Mouse (Mus musculus): ENCODE measurements around the gene Zkscan4. TPM values are rescaled to one million over a fixed set of nuclear protein-coding genes. Genes with fewer than 3 reads are reported as not detected.
"Not testable (repeated sequence)": the region's sequence is repeated elsewhere in the genome, so short reads cannot be mapped to it uniquely, and the experiment has no call there.

The Zkscan4 gene
- polyA plus RNA-seq, 1 experiment = 0.56 TPM

GRCm38 (mm10) chr13:21453042-21453441, 25.7 kb upstream of the Zkscan4 start:
- Histone ChIP-seq H3K27ac (ENCODE audit: insufficient read depth, low read depth, low read length) (peak overlapping the region; percentile 96), H3K4me3 (ENCODE audit: insufficient read depth, low read depth, low read length) (peak overlapping the region; percentile 97), H3K27me3 (replicated peaks; ENCODE audit: control insufficient read depth, insufficient read depth, low read length) (no peaks in the 10 kb centered on the region), H3K4me1 (ENCODE audit: control insufficient read depth, insufficient read depth, low read length) (peaks cover 6% of the 10 kb centered on the region; the same call in 1 of the 2 replicates), H3K36me3 (ENCODE audit: control insufficient read depth, insufficient read depth, low read length) (0 out of 2 replicates have a peak, but pooled peaks cover 2% of the 10 kb centered on the region)
- WGBS = under 1% methylated on average over 13 of the region's 13 CpGs
- DNase-seq = no peak
- TF ChIP-seq POLR2A (IDR thresholded peaks at IDR 0.05; ENCODE audit: low read depth, low read length) (no peak), CTCF (conservative IDR thresholded peaks at IDR 0.05; ENCODE audit: insufficient read depth, insufficient read length, low read depth, low read length) (no peak)

DNA sequence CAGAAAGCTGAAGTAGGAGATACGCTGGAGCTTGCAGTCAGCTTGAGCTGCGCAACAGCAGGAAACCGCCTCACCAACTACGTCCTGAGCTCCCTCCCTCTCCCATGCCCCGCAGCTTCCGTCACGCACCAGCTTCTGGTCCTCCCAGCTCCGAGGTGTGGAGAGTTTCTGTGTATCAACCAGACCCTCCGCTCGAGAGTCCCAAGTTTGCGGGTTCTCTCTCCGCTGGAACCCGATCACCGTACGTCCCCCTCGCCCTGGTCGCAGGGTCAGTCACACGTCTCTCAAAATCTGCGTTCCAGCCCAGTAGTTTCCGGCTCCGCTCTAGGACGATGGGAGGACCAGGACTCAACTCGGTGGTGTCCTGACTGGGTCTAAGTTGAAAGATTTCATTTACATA, 25.3 kb upstream of the Zkscan4 start, which contains the start of gene Zscan26:
Gene Zscan26, minus strand, starts transcription at position 282 of the 400 bp plus-strand sequence.
- peak within 1 kb of the TSS; percentile 97 for H3K4me3 ChIP-seq (ENCODE audit: insufficient read depth, low read depth, low read length)
- H3K36me3 ChIP-seq (ENCODE audit: control insufficient read depth, insufficient read depth, low read length) = 0 out of 2 replicates have a peak, but pooled peaks cover 2% of the 10 kb centered on the region
- no peaks in the 10 kb centered on the region for H3K27me3 ChIP-seq (replicated peaks; ENCODE audit: control insufficient read depth, insufficient read depth, low read length)
- peak within 1 kb of the TSS; percentile 96 for H3K27ac ChIP-seq (ENCODE audit: insufficient read depth, low read depth, low read length)
- H3K4me1 ChIP-seq (ENCODE audit: control insufficient read depth, insufficient read depth, low read length) = peaks cover 6% of the 10 kb centered on the region; the same call in 1 of the 2 replicates
- DNase-seq = peak; percentile 92
- TF ChIP-seq POLR2A (IDR thresholded peaks at IDR 0.05; ENCODE audit: low read depth, low read length) (peak; percentile 78), CTCF (conservative IDR thresholded peaks at IDR 0.05; ENCODE audit: insufficient read depth, insufficient read length, low read depth, low read length) (no peak)
- WGBS = under 1% methylated on average over 23 of the region's 23 CpGs

GRCm38 (mm10) chr13:21454133-21454532, 24.6 kb upstream of the Zkscan4 start:
- no peak for DNase-seq
- TF ChIP-seq CTCF (conservative IDR thresholded peaks at IDR 0.05; ENCODE audit: insufficient read depth, insufficient read length, low read depth, low read length) (no peak), POLR2A (IDR thresholded peaks at IDR 0.05; ENCODE audit: low read depth, low read length) (no peak)
- Histone ChIP-seq H3K27me3 (replicated peaks; ENCODE audit: control insufficient read depth, insufficient read depth, low read length) (no peaks in the 10 kb centered on the region), H3K36me3 (ENCODE audit: control insufficient read depth, insufficient read depth, low read length) (0 out of 2 replicates have a peak, but pooled peaks cover 2% of the 10 kb centered on the region), H3K4me1 (ENCODE audit: control insufficient read depth, insufficient read depth, low read length) (peaks cover 6% of the 10 kb centered on the region; the same call in 1 of the 2 replicates), H3K27ac (ENCODE audit: insufficient read depth, low read depth, low read length) (no peak overlapping the region), H3K4me3 (ENCODE audit: insufficient read depth, low read depth, low read length) (0 out of 2 replicates have a peak overlapping the region, but pooled peaks have one; percentile 97)
- WGBS = 63% methylated on average over 3 of the region's 3 CpGs

- H3K36me3 ChIP-seq (ENCODE audit: control insufficient read depth, insufficient read depth, low read length) = no peaks in the 10 kb centered on the region
- 14% methylated on average over 4 of the region's 4 CpGs for WGBS
- TF ChIP-seq CTCF (conservative IDR thresholded peaks at IDR 0.05; ENCODE audit: insufficient read depth, insufficient read length, low read depth, low read length) = no peak
- DNase-seq = no peak
- H3K4me1 ChIP-seq (ENCODE audit: control insufficient read depth, insufficient read depth, low read length) = peaks cover 6% of the 10 kb centered on the region; the same call in 1 of the 2 replicates
- no peak overlapping the region for H3K27ac ChIP-seq (ENCODE audit: insufficient read depth, low read depth, low read length)
- H3K4me3 ChIP-seq (ENCODE audit: insufficient read depth, low read depth, low read length) = no peak overlapping the region
- no peaks in the 10 kb centered on the region for H3K27me3 ChIP-seq (replicated peaks; ENCODE audit: control insufficient read depth, insufficient read depth, low read length)
Observed at GRCm38 (mm10) chr13:21456347-21456746, 22.4 kb upstream of the Zkscan4 start.

- not testable (repeated sequence) for H3K27ac ChIP-seq (ENCODE audit: insufficient read depth, low read depth, low read length); H3K4me3 ChIP-seq (ENCODE audit: insufficient read depth, low read depth, low read length); H3K4me1 ChIP-seq (ENCODE audit: control insufficient read depth, insufficient read depth, low read length); H3K27me3 ChIP-seq (replicated peaks; ENCODE audit: control insufficient read depth, insufficient read depth, low read length); H3K36me3 ChIP-seq (ENCODE audit: control insufficient read depth, insufficient read depth, low read length); DNase-seq
- 50% methylated on average over 9 of the region's 9 CpGs for WGBS
Observed at GRCm38 (mm10) chr13:21462516-21462915, 16.2 kb upstream of the Zkscan4 start.

- no peak overlapping the region for H3K27ac ChIP-seq (ENCODE audit: insufficient read depth, low read depth, low read length)
- H3K4me3 ChIP-seq (ENCODE audit: insufficient read depth, low read depth, low read length) = no peak overlapping the region
- no peak for DNase-seq
- H3K4me1 ChIP-seq (ENCODE audit: control insufficient read depth, insufficient read depth, low read length) = no peaks in the 10 kb centered on the region
- no peaks in the 10 kb centered on the region for H3K27me3 ChIP-seq (replicated peaks; ENCODE audit: control insufficient read depth, insufficient read depth, low read length)
- H3K36me3 ChIP-seq (ENCODE audit: control insufficient read depth, insufficient read depth, low read length) = no peaks in the 10 kb centered on the region
- WGBS = 89% methylated on average over 10 of the region's 10 CpGs
- TF ChIP-seq CTCF (conservative IDR thresholded peaks at IDR 0.05; ENCODE audit: insufficient read depth, insufficient read length, low read depth, low read length) (no peak), POLR2A (IDR thresholded peaks at IDR 0.05; ENCODE audit: low read depth, low read length) (no peak)
Observed at GRCm38 (mm10) chr13:21467336-21467735, 11.4 kb upstream of the Zkscan4 start.

- H3K27ac ChIP-seq (ENCODE audit: insufficient read depth, low read depth, low read length) = no peak within 1 kb of the TSS
- no peaks in the 10 kb centered on the region for H3K36me3 ChIP-seq (ENCODE audit: control insufficient read depth, insufficient read depth, low read length)
- WGBS = 1% methylated on average over 54 of the region's 54 CpGs
Observed at GRCm38 (mm10) chr13:21468061-21469019, 10.4 kb upstream of the Zkscan4 start, which contains the start of gene Nkapl. TSS of gene Nkapl (minus strand) at chr13:21468509.

More at GRCm38 (mm10) chr13:21468061-21469019, 10.4 kb upstream of the Zkscan4 start, which contains the start of gene Nkapl:
- TF ChIP-seq POLR2A (IDR thresholded peaks at IDR 0.05; ENCODE audit: low read depth, low read length) (peak; percentile 41), CTCF (conservative IDR thresholded peaks at IDR 0.05; ENCODE audit: insufficient read depth, insufficient read length, low read depth, low read length) (no peak)
- Histone ChIP-seq H3K4me1 (ENCODE audit: control insufficient read depth, insufficient read depth, low read length) (no peaks in the 10 kb centered on the region), H3K4me3 (ENCODE audit: insufficient read depth, low read depth, low read length) (peak within 1 kb of the TSS; percentile 95), H3K27me3 (replicated peaks; ENCODE audit: control insufficient read depth, insufficient read depth, low read length) (no peaks in the 10 kb centered on the region)
- peak; percentile 89 for DNase-seq

Measured in kidney, adult 2 months (tissue).